Mouse (Mus musculus): ENCODE data around the gene Nell1. TPM values are rescaled to one million over a fixed set of nuclear protein-coding genes. Genes with fewer than 3 reads are reported as not detected.

Nell1 gene
- polyA plus RNA-seq, 1 experiment from 2014 or later: 30.2 TPM

DNA sequence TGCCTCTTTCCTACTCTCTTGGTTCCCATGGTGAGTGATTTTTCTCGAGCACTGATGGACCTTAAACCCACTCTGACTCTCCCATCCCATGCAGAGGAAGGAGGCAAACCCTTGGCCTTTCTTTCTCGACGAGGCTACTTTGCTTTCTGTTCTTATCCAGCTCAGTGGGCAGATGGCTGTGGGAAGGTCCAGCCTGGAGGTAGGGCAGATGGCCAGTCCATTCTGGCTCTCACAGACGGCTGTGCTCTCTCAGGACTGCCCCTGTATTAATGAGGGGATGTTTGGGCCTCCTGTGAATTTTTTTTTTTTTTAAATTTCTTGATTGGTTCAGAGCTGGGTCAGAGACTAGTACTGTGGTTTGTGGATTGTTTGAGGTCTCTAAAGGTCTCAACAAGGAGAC lies 5.1 kb upstream of the Nell1 start:
- ATAC-seq (replicated peaks): no peak
- no peaks in the 10 kb centered on the region for H3K9me3 ChIP-seq

DNA sequence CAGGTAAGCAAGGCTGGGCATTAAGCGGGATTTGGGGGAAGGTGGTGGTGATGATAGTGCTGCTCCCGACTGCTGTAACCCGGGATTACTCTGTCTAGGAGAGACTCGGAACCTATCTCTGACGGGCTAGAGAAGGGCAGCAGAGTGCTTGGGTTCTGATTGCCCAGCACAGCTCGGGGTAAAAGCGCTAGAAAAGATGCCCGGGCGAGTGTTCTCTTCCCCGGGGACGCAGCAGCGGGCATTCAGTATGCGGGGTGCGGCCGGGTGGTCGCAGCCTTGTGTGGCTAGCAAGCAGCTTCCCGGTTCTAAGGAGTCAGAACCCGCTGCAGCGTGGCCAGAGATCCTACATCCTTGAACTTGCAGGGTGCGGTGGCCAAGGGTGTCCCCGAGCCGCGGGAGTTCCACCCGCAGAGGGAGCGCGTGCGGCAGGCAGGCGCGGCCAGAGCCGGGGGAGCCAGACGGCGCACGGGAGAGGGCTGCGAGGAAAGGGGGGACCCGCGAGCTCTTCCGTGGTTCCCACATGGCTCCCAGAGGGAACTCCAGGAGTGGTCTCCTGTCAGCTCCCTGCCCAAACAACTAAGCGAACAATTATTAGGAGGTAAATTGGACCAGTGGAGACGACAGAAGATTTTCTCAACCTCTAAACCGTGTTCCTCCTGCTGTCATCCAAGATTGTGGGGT lies 917 bp downstream of the Nell1 start:
- peaks cover 45% of the 10 kb centered on the region for H3K27me3 ChIP-seq (replicated peaks)
- H3K9me3 ChIP-seq: no peaks in the 10 kb centered on the region
- peak overlapping the region; percentile 59 for H3K4me3 ChIP-seq
- H3K4me1 ChIP-seq: peaks cover 21% of the 10 kb centered on the region
- peak overlapping the region; percentile 44 for H3K9ac ChIP-seq
- ATAC-seq (replicated peaks): peak; percentile 74
- H3K27ac ChIP-seq: peak overlapping the region; percentile 39; the same call in 1 of the 2 replicates
- H3K36me3 ChIP-seq (replicated peaks): no peaks in the 10 kb centered on the region
- WGBS: 0% methylated on average over 38 of the region's 40 CpGs
- H3K4me2 ChIP-seq: peak overlapping the region; percentile 95

More for the DNA sequence above, 5.1 kb upstream of the Nell1 start:
- Histone ChIP-seq H3K36me3 (replicated peaks) (no peaks in the 10 kb centered on the region), H3K27ac (no peak overlapping the region), H3K4me1 (peaks cover 1% of the 10 kb centered on the region; the same call in 1 of the 2 replicates), H3K4me2 (no peak overlapping the region), H3K4me3 (no peak overlapping the region), H3K9ac (no peak overlapping the region), H3K27me3 (replicated peaks) (peaks cover 13% of the 10 kb centered on the region)
- WGBS: 30% methylated on average over 4 of the region's 4 CpGs

DNA sequence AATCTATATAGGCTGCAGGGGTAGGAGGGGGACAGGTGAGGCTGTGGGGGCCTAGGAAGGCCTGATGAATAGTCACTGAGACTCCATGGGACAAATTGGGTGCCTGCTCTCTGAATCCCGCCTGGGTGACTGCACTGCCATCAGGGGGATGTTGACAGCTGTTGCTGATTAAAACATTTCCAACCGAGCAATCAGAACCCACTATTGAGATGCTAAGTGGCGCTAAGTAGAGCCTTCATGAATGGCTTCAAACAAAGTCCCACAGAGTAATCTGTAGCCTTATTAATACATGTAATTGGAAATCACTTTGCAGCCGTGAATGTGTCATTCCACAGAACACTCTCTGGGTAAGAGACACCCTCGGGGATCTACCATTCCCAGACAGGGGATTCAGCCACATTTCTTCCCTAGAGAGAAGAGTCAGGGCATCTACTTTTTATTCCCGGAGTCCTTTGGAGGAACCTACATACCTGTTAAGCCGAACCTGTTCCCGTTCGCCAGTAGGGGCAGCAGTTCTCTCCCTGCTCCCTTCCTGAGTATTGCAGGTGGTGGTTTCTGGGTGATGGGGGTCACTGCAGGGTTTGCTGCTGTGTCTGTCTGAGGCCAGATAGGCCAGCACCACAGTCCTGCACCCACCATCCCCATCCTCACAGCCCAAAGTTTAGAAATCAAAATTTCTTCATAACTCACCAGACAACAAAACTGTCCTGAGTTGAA lies 7.0 kb downstream of the Nell1 start:
- Histone ChIP-seq H3K4me3 (no peak overlapping the region), H3K4me2 (no peak overlapping the region), H3K36me3 (replicated peaks) (no peaks in the 10 kb centered on the region), H3K9ac (no peak overlapping the region), H3K27ac (no peak overlapping the region), H3K4me1 (no peaks in the 10 kb centered on the region), H3K27me3 (replicated peaks) (peaks cover 23% of the 10 kb centered on the region), H3K9me3 (no peaks in the 10 kb centered on the region)
- peak; percentile 50 for ATAC-seq (replicated peaks)
- 6% methylated on average over 9 of the region's 9 CpGs for WGBS

DNA sequence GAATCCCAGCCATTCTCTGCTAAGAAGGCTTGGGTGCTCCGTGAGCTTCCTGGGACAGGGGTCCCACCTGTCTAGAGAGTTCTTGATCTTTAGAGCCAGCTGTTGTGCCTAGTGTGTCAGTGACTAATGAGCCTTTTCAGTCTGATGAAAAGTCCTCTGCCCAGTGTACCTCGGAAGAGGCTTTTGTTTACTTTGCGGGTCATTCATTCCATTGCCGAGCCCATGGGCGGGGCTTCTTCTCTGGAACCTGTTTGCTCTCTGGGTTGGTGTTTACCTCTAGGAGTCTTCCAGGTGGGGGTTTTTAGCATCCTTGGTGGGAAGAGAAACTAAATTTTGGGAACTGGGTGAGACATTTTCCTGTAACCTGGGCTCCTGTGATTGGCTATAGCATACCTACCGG lies 10.0 kb downstream of the Nell1 start:
- H3K27me3 ChIP-seq (replicated peaks): 0 out of 2 replicates have a peak, but pooled peaks cover 3% of the 10 kb centered on the region
- WGBS: 25% methylated on average over 6 of the region's 6 CpGs
- H3K4me1 ChIP-seq: no peaks in the 10 kb centered on the region
- H3K27ac ChIP-seq: no peak overlapping the region
- no peak for ATAC-seq (replicated peaks)
- no peak overlapping the region for H3K4me3 ChIP-seq
- H3K4me2 ChIP-seq: no peak overlapping the region
- H3K36me3 ChIP-seq (replicated peaks): no peaks in the 10 kb centered on the region
- no peaks in the 10 kb centered on the region for H3K9me3 ChIP-seq
- no peak overlapping the region for H3K9ac ChIP-seq

DNA sequence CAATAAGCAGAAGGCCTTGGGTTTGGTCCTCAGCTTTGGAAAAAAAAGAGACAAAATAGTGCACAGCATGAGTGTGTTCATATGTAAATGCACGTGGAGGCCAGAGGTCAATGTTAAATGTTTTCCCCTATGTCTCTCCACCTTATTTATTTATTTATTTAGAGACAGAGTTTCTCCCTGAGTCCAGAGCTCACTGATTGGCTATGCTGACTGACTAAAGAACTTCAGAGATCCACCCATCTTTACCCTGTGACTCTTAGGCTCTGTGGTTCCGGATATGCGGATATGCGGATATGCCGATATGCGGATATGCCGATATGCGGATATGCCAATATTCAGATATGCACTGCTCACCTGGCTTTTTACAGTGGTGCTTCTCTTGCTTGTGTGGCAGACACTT lies 11.3 kb downstream of the Nell1 start:
- H3K4me2 ChIP-seq: no peak overlapping the region
- H3K9ac ChIP-seq: no peak overlapping the region
- 90% methylated on average over 8 of the region's 8 CpGs for WGBS
- no peaks in the 10 kb centered on the region for H3K9me3 ChIP-seq
- no peak overlapping the region for H3K27ac ChIP-seq
- ATAC-seq (replicated peaks): no peak
- no peak overlapping the region for H3K4me3 ChIP-seq
- H3K27me3 ChIP-seq (replicated peaks): 0 out of 2 replicates have a peak, but pooled peaks cover 3% of the 10 kb centered on the region
- no peaks in the 10 kb centered on the region for H3K4me1 ChIP-seq
- no peaks in the 10 kb centered on the region for H3K36me3 ChIP-seq (replicated peaks)

DNA sequence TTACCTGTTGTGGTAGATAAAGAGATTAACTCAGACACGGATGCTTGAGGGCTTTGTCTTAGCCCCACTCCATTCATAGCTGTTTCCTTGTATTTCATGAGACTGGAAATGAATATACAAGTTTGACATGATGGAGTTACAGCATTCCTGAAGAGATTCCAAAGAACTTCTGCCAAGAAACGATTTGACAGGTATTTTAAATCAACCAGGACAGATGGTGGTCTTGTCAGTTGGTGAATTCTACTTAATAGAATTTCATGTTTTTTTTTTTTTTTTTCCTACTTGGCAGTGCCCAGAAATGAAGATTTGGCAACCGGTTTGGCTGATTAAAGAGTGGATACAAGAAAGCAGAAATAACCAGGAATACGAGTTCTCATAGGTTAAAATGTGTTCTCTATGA lies 24.7 kb downstream of the Nell1 start:
- Histone ChIP-seq H3K27me3 (replicated peaks) (no peaks in the 10 kb centered on the region), H3K9me3 (no peaks in the 10 kb centered on the region), H3K36me3 (replicated peaks) (no peaks in the 10 kb centered on the region), H3K27ac (no peak overlapping the region), H3K4me3 (no peak overlapping the region), H3K9ac (no peak overlapping the region), H3K4me1 (no peaks in the 10 kb centered on the region), H3K4me2 (no peak overlapping the region)
- ATAC-seq (replicated peaks): no peak
- WGBS: 83% methylated on average over 4 of the region's 4 CpGs

DNA sequence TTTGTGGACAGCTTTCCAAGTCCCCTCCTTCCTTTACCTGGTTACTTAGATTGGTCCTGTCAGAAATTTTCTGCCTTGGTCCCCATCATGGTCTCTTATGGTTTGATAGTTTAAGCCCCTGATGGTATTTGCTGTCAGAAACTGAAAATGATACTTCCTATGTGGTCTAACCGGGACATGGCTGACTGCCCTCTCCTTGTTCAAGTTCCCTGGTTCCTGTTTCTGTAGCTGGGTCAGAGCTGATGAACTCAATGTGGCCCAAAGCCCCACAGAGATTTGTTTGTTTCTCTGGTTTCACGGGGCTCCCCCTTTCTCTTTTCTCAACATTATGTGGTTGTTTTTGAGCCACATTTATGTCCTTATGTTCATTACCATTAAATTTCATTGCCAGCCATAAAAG lies 30.6 kb downstream of the Nell1 start:
- H3K27me3 ChIP-seq (replicated peaks): no peaks in the 10 kb centered on the region
- H3K9me3 ChIP-seq: no peaks in the 10 kb centered on the region
- ATAC-seq (replicated peaks): no peak
- no peak overlapping the region for H3K4me2 ChIP-seq
- H3K36me3 ChIP-seq (replicated peaks): no peaks in the 10 kb centered on the region
- no peak overlapping the region for H3K4me3 ChIP-seq
- H3K4me1 ChIP-seq: no peaks in the 10 kb centered on the region
- H3K9ac ChIP-seq: no peak overlapping the region
- no peak overlapping the region for H3K27ac ChIP-seq
- 71% methylated on average over 2 of the region's 2 CpGs for WGBS

DNA sequence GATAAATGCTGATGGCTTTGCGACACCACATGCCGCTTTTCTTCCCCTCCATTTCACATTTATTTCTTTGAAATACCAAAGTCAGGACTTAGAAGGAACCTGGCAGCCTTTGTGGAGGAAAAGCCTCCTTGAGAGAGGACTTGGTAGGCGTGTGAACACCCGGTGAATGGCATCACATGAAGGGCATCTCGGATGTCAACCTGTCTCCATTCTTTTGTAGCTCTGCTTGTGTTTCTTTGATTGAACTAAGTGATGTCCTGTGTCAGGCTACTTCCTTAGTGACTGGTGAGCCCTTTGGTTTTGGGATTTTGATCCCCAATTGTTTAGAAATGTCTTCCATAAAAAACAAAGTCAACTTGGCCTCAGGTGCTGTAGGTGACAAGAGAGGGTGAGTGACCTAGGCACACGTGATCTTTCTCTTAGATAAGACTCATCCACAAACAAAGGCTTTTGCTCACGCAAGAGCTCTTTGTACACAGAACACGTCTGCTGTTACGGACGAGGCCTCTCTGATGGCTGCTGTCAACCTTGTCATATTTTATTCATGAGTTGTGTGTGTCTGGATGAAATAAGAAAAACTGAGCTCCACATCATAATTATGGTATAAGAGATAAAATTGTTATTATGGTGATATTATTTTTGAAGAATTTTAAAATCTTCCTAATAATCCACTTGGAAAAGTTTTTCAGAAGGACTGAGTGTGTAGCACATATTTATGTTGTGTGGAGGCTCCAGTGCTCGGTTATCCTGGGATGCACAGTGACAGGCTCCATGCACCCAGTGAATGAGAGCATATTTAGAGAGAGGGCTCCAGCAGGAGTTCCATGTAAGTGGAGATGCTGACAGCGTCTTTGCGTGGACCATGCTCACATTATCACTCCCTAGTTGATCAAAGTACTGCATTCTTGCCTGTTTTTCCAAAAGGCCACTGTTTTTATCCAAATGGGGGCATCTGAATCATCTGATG lies 60.8 kb downstream of the Nell1 start:
- no peaks in the 10 kb centered on the region for H3K27me3 ChIP-seq (replicated peaks)
- no peak overlapping the region for H3K4me3 ChIP-seq
- no peak overlapping the region for H3K4me2 ChIP-seq
- WGBS: 54% methylated on average over 13 of the region's 13 CpGs
- peak; percentile 85 for ATAC-seq (replicated peaks)
- H3K4me1 ChIP-seq: no peaks in the 10 kb centered on the region
- no peaks in the 10 kb centered on the region for H3K36me3 ChIP-seq (replicated peaks)
- H3K9ac ChIP-seq: no peak overlapping the region
- no peaks in the 10 kb centered on the region for H3K9me3 ChIP-seq
- no peak overlapping the region for H3K27ac ChIP-seq

DNA sequence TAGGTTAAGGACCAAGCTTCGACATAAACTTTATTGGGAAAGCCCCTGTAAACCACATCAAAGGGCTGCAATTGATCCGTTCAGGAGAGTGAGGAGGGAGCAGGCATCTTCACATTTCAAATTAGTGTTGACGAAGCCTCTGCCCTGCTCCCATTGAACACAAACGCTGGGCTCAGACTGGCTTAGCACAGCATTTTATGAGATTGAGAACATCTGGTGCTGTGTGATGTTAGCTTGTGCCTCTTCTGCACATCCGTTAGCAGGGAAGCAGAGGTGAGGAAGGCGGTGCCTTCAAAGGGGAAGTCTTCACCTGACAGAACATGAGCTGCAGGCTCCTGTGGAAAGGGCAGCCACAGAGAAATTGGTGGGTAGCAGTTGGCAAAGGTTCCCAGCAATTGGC lies 66.4 kb downstream of the Nell1 start:
- WGBS: 65% methylated on average over 6 of the region's 6 CpGs
- Histone ChIP-seq H3K9me3 (no peaks in the 10 kb centered on the region), H3K4me2 (no peak overlapping the region), H3K27me3 (replicated peaks) (no peaks in the 10 kb centered on the region), H3K4me3 (no peak overlapping the region), H3K27ac (no peak overlapping the region), H3K4me1 (no peaks in the 10 kb centered on the region), H3K36me3 (replicated peaks) (no peaks in the 10 kb centered on the region), H3K9ac (no peak overlapping the region)
- ATAC-seq (replicated peaks): no peak

DNA sequence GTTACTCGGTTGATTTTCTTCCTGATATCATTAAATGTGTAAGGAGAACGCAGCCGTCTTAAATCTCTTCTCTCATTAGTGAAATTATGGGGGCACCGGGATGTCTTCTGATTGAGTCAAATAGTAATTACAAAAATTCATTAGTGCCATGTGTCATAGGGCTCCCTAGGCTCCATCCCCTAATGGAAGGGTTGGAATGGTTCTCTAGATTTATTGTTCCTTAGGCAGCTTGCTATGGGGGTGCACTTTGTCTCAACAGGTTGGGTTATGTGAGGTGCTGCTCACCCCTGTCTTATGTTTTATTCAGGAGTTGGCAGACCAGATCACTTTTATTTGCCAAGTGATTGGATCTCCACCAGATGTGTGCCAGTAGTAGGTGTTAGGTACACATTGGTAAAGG lies 75.5 kb downstream of the Nell1 start:
- Histone ChIP-seq H3K4me3 (no peak overlapping the region), H3K4me1 (no peaks in the 10 kb centered on the region), H3K4me2 (no peak overlapping the region), H3K27me3 (replicated peaks) (no peaks in the 10 kb centered on the region), H3K9me3 (no peaks in the 10 kb centered on the region), H3K27ac (no peak overlapping the region), H3K36me3 (replicated peaks) (no peaks in the 10 kb centered on the region), H3K9ac (no peak overlapping the region)
- ATAC-seq (replicated peaks): no peak
- 83% methylated on average over 4 of the region's 4 CpGs for WGBS

DNA sequence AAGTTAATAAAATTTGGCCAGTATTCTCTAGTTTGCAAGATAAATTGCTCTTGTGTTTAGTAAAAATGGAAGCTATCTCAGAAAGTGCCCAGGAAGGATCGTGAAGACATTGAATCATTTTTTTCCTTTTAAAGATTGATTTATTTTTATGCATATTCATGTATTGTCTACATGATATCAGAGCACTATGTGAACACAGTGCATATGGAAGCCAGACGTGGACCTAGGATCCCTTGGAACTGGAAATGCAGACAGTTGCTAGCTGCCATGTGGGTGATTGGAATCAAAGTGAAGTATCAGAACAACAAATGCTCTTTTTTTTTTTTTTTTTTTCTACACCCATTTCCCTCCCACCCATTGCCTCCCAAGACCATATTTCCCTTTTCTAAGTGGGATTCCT lies 79.0 kb downstream of the Nell1 start:
- H3K4me1 ChIP-seq: no peaks in the 10 kb centered on the region
- no peak overlapping the region for H3K4me2 ChIP-seq
- no peaks in the 10 kb centered on the region for H3K9me3 ChIP-seq
- WGBS: 94% methylated on average over 2 of the region's 2 CpGs
- no peaks in the 10 kb centered on the region for H3K27me3 ChIP-seq (replicated peaks)
- H3K9ac ChIP-seq: no peak overlapping the region
- H3K36me3 ChIP-seq (replicated peaks): no peaks in the 10 kb centered on the region
- no peak for ATAC-seq (replicated peaks)
- H3K4me3 ChIP-seq: no peak overlapping the region
- no peak overlapping the region for H3K27ac ChIP-seq

DNA sequence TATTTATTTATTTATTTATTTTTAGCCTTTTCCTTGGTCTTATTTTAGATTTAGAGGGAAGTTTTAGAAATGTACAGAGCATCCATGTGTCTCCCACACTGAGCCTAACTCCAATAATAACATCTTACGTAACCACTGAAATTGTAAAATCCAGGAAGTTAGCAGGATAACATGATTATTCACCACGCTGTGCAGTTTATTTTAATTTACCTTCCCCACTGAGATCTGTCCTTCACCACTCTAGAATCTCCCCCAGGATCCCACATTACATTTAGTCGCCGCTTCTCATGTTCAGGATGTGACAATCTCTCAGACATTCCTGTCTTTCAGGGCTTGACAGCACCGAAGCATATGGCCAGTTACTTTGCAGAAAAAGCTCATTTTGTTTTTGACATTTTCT lies 119.8 kb downstream of the Nell1 start:
- H3K4me3 ChIP-seq: no peak overlapping the region
- no peaks in the 10 kb centered on the region for H3K36me3 ChIP-seq (replicated peaks)
- no peak overlapping the region for H3K27ac ChIP-seq
- no peaks in the 10 kb centered on the region for H3K4me1 ChIP-seq
- WGBS: 75% methylated on average over 5 of the region's 5 CpGs
- H3K9ac ChIP-seq: no peak overlapping the region
- no peaks in the 10 kb centered on the region for H3K9me3 ChIP-seq
- H3K27me3 ChIP-seq (replicated peaks): no peaks in the 10 kb centered on the region
- H3K4me2 ChIP-seq: no peak overlapping the region
- no peak for ATAC-seq (replicated peaks)

Measured in midbrain, embryonic 15.5 days (tissue).